Comparison of ENCODE assay signal across 24 mouse cellular contexts in the genomic region with DNA sequence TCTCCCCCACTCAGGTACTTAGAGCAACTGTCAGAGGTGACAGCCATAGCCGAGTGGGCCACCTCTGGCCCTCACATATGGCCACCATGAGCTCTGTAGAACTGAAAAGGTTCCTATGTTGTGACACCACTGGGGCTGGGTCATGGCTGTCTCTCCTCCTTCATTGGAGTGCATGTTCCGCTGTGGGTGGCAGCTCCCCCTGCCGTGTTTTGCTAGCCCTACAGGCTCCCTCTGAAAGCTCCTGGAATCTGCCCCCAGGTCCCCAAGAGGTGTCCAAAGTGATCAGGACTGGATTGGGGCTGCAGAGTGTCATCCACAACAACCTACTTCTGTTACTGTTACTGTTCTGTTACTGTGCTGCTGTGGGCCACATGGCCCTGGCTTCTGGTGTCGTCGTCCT. TPM values are rescaled to one million over a fixed set of nuclear protein-coding genes. Genes with fewer than 3 reads are reported as not detected.
DNase-seq lines count a peak whose midpoint lies in the region; ATAC-seq and TF ChIP-seq lines count a peak whose summit lies in the region.
"Had no signal": no experiment of that assay in that cellular context is flagged by ENCODE, and none has a peak within 500 bp of the region (broad histone marks: within the 10 kb centered on the region; RNA-seq: fewer than 3 reads in every experiment).

No protein-coding gene starts in this region.

- no peak overlapping the region for H3K9ac ChIP-seq in liver, adult 2 months (ENCODE audit: low read depth, low read length)
- H3K9ac ChIP-seq in liver, embryonic 11.5 days (ENCODE audit: low read depth, low read length), result no peak overlapping the region
- H3K9ac ChIP-seq: hindbrain, embryonic 12.5 days had no signal

- TF ChIP-seq CTCF in liver, adult 2 months (IDR thresholded peaks at IDR 0.05; ENCODE audit: low read depth, low read length), result 0 out of 2 replicates have a peak, but pooled peaks have one; percentile 20
- TF ChIP-seq CTCF in E14TG2a.4 (conservative IDR thresholded peaks at IDR 0.05; ENCODE audit: low read length), result peak; percentile 23

- H3K36me3 ChIP-seq in liver, adult 2 months (ENCODE audit: control insufficient read depth, insufficient read depth, low read length), result no peaks in the 10 kb centered on the region
- H3K36me3 ChIP-seq in liver, embryonic 11.5 days (ENCODE audit: control insufficient read depth, insufficient read depth, low read length), result no peaks in the 10 kb centered on the region
- H3K36me3 ChIP-seq in E14TG2a.4 (ENCODE audit: insufficient read depth, low read length), result no peaks in the 10 kb centered on the region
- H3K36me3 ChIP-seq: embryonic facial prominence, embryonic 10.5 days; G1E; hindbrain, embryonic 12.5 days had no signal

- WGBS in liver, adult 2 months, result 70% methylated on average over 5 of the region's 5 CpGs
- WGBS in liver, embryonic 11.5 days, result 78% methylated on average over 5 of the region's 5 CpGs

- no peak overlapping the region for H3K4me2 ChIP-seq in liver, embryonic 11.5 days
- H3K4me2 ChIP-seq: hindbrain, embryonic 12.5 days had no signal

- no peaks in the 10 kb centered on the region for H3K9me3 ChIP-seq in liver, embryonic 11.5 days (ENCODE audit: control insufficient read depth, low read length)
- no peaks in the 10 kb centered on the region for H3K9me3 ChIP-seq in E14TG2a.4 (ENCODE audit: low read length)
- H3K9me3 ChIP-seq: embryonic facial prominence, embryonic 10.5 days; G1E; hindbrain, embryonic 12.5 days had no signal

- H3K4me1 ChIP-seq in liver, adult 2 months (ENCODE audit: control insufficient read depth, insufficient read depth, low read length), result no peaks in the 10 kb centered on the region
- peaks cover 4% of the 10 kb centered on the region; the same call in 1 of the 2 replicates for H3K4me1 ChIP-seq in liver, embryonic 11.5 days (replicated peaks; ENCODE audit: control insufficient read depth, insufficient read depth, low read length)
- peaks cover 84% of the 10 kb centered on the region for H3K4me1 ChIP-seq in E14TG2a.4 (replicated peaks; ENCODE audit: low read depth, low read length)

- no peak for ATAC-seq in liver, embryonic 11.5 days (replicated peaks; ENCODE audit: low FRiP score)
- ATAC-seq: activated CD4-positive, CD25-positive, alpha-beta regulatory T cell, adult 4 months; forebrain, embryonic 14.5 days; hindbrain, embryonic 16.5 days; inflammation-experienced regulatory T-cells, adult 6 months had no signal

- no peak overlapping the region for H3K4me3 ChIP-seq in liver, adult 2 months (ENCODE audit: insufficient read depth, low read depth, low read length)
- H3K4me3 ChIP-seq in liver, embryonic 11.5 days (ENCODE audit: low read depth, low read length), result no peak overlapping the region
- H3K4me3 ChIP-seq in E14TG2a.4 (replicated peaks; ENCODE audit: low read length), result no peak overlapping the region
- H3K4me3 ChIP-seq: embryonic facial prominence, embryonic 10.5 days; hindbrain, embryonic 12.5 days had no signal

- H3K27me3 ChIP-seq in liver, adult 2 months (ENCODE audit: control insufficient read depth, insufficient read depth, low read length), result 0 out of 2 replicates have a peak, but pooled peaks cover 2% of the 10 kb centered on the region
- no peaks in the 10 kb centered on the region for H3K27me3 ChIP-seq in liver, embryonic 11.5 days (replicated peaks; ENCODE audit: control insufficient read depth, insufficient read depth, low read length)
- no peaks in the 10 kb centered on the region for H3K27me3 ChIP-seq in E14TG2a.4 (ENCODE audit: insufficient read depth, low read length)
- H3K27me3 ChIP-seq: hindbrain, embryonic 12.5 days had no signal

- H3K79me2 ChIP-seq in liver, adult 2 months (ENCODE audit: control insufficient read depth, insufficient read depth, low read length), result no peaks in the 10 kb centered on the region

- H3K27ac ChIP-seq in liver, adult 2 months (replicated peaks; ENCODE audit: insufficient read depth, low read depth, low read length), result no peak overlapping the region
- H3K27ac ChIP-seq in liver, embryonic 11.5 days (ENCODE audit: low read depth, low read length), result no peak overlapping the region
- H3K27ac ChIP-seq: embryonic facial prominence, embryonic 10.5 days; hindbrain, embryonic 12.5 days had no signal

- DNase-seq in liver, adult 2 months (ENCODE audit: extremely low read depth, low read depth, low spot score), result no peak
- DNase-seq in liver, embryonic 11.5 days (ENCODE audit: low spot score), result no peak
- DNase-seq in R1 (ENCODE audit: low read depth, low spot score), result peak; percentile 72
- DNase-seq in spleen, postnatal 36 days (ENCODE audit: low spot score in 2 of 2), result no peak
- no peak for DNase-seq in ovary, postnatal 10 days (ENCODE audit: low spot score)
- DNase-seq: adrenal gland, adult 2 months; adrenal gland, postnatal 25 days; cerebellum, adult 18-20 months; cerebellum, adult 9-11 months; cerebellum, postnatal 36 days; gastrocnemius, postnatal 14 days; heart, postnatal 10 days; heart, postnatal 4 days; kidney, adult 11 months had no signal

- no peak for TF ChIP-seq POLR2A in liver, adult 2 months (IDR thresholded peaks at IDR 0.05; ENCODE audit: extremely low read depth, insufficient read depth, low read length)

RNA-seq across cellular contexts. Expression of a gene that starts 2.3 kb away (rescaled TPM):
- 0.27 and 2.3 TPM in 2 replicates for total RNA-seq in liver, adult 2 months (2014; rRNA removed)
- 0.07 TPM in 1 of 2 replicates, not detected in the other for polyA plus RNA-seq in liver, adult 2 months (2012; rRNA removed)
- 0.35 and 1.9 TPM in 2 replicates for polyA plus RNA-seq in liver, embryonic 11.5 days (2014; fragmentation: Nextera tagmentation; extraction: Ambion mirVana)
- total RNA-seq: adrenal gland, adult 2 months; adrenal gland, postnatal 25 days; G1E; gastrocnemius, adult 18-20 months; gastrocnemius, postnatal 14 days; heart, adult 8-10 months; heart, postnatal 10 days; heart, postnatal 4 days had no signal
- polyA plus RNA-seq: adrenal gland, adult 2 months; G1E; hindbrain, embryonic 12.5 days had no signal
